Mouse (Mus musculus): ENCODE data around the gene Ttyh2.
A peak's percentile ranks its signal among the peaks of the same experiment; 100 is the strongest.

GRCm38 (mm10) chr11:114736913-114737624 lies 61.8 kb downstream of the Ttyh2 start:
- TF ChIP-seq POLR2A (IDR thresholded peaks at IDR 0.05; ENCODE audit: borderline replicate concordance, control insufficient read depth, low read depth, low read length) (no peak), CTCF (IDR thresholded peaks at IDR 0.05; ENCODE audit: control insufficient read depth, insufficient read depth, low read length) (peak; percentile 46; the same call in 1 of the 2 replicates)

Measured in bone marrow, adult 2 months (tissue).